Mouse (Mus musculus) spleen, adult 2 months (tissue): ENCODE data around the gene Tbc1d10a. TPM values are rescaled to one million over a fixed set of nuclear protein-coding genes. Genes with fewer than 3 reads are reported as not detected.

Experiments used
- DNase-seq, 2 experiments: peaks; one replicate each; pipeline versions ENCODE4 v3.0.0 to v3.0.0-alpha.2; 2012 to 2021; ENCODE audit warnings: low spot score in 2 of 2, low read depth in 1 of 2
- H3K27ac ChIP-seq: fragments of 200-500 bp; 2 replicates; pipeline ENCODE4 v1.5.1; 2012; ENCODE audit warnings: low read length, inconsistent platforms; ENCODE audit not compliant: insufficient read depth
- H3K27me3 ChIP-seq: fragments of 200-500 bp; 2 replicates; pipeline ENCODE4 v1.6.1; 2012; ENCODE audit warnings: mild to moderate bottlenecking, moderate library complexity, low read length, inconsistent platforms; ENCODE audit not compliant: control insufficient read depth, insufficient read depth
- H3K36me3 ChIP-seq: fragments of 200-500 bp; 2 replicates; pipeline ENCODE4 v1.6.1; 2012; ENCODE audit warnings: mild to moderate bottlenecking, low read length, inconsistent platforms; ENCODE audit not compliant: control insufficient read depth, insufficient read depth
- H3K4me1 ChIP-seq: fragments of 200-500 bp; 2 replicates; pipeline ENCODE4 v1.6.1; 2011; ENCODE audit warnings: inconsistent platforms; ENCODE audit not compliant: control insufficient read depth, insufficient read depth, insufficient read length
- H3K4me3 ChIP-seq: fragments of 200-500 bp; 2 replicates; pipeline ENCODE4 v1.5.1; 2011; ENCODE audit warnings: mild to moderate bottlenecking, inconsistent platforms; ENCODE audit not compliant: insufficient read depth, insufficient read length; ENCODE audit errors: extremely low read depth
- CTCF ChIP-seq: fragments of 200-500 bp; IDR thresholded peaks from 2 replicates; pipeline ENCODE4 v1.5.1; 2011; ENCODE audit warnings: mild to moderate bottlenecking, inconsistent platforms; ENCODE audit not compliant: insufficient read depth, insufficient read length, insufficient replicate concordance; ENCODE audit errors: extremely low read depth
- POLR2A ChIP-seq: fragments of 200-500 bp; IDR thresholded peaks from 2 replicates; pipeline ENCODE4 v1.6.1; 2011; ENCODE audit warnings: low read depth, low read length, inconsistent platforms
- WGBS: fragments of 180-500 bp; shearing (Covaris S2); methylation state at CpG from one replicate; pipeline ENCODE4 v1.1.7; 2018; 5-methylcytosine and 5-hydroxymethylcytosine counted together
- polyA plus RNA-seq: library from polyadenylated mRNA; depleted of rRNA; stranded (reverse); fragments of >200 nt; gene quantifications from 2 replicates; pipeline ENCODE4 v1.2.3, GENCODE M21; 2012

Gene Tbc1d10a
- polyA plus RNA-seq, 1 experiment, result 46.7 TPM

- Histone ChIP-seq H3K4me1 (peaks cover 15% of the 10 kb centered on the region; the same call in 1 of the 2 replicates), H3K27ac (peak overlapping the region; percentile 75), H3K36me3 (peaks cover 9% of the 10 kb centered on the region), H3K4me3 (peak overlapping the region; percentile 67), H3K27me3 (no peaks in the 10 kb centered on the region)
- 12% methylated on average over 18 of the region's 18 CpGs for WGBS
- TF ChIP-seq POLR2A, result peak; percentile 25; the same call in 1 of the 2 replicates
- TF ChIP-seq CTCF, result peak; percentile 16; the same call in 1 of the 2 replicates
- DNase-seq, result peak in 1 of 2 experiments; percentile 78
Measured at GRCm38 (mm10) chr11:4237389-4237912, 50.9 kb downstream of the Tbc1d10a start.

- Histone ChIP-seq H3K4me1 (peaks cover 15% of the 10 kb centered on the region; the same call in 1 of the 2 replicates), H3K36me3 (peaks cover 9% of the 10 kb centered on the region), H3K4me3 (no peak overlapping the region), H3K27me3 (no peaks in the 10 kb centered on the region), H3K27ac (peak overlapping the region; percentile 75)
- no peak for TF ChIP-seq CTCF
- no peak for TF ChIP-seq POLR2A
- 75% methylated on average over 6 of the region's 6 CpGs for WGBS
- DNase-seq, result no peak
Measured at GRCm38 (mm10) chr11:4238167-4238566, 51.6 kb downstream of the Tbc1d10a start.

GRCm38 (mm10) chr11:4239691-4240090, 53.1 kb downstream of the Tbc1d10a start:
- Histone ChIP-seq H3K27ac (no peak overlapping the region), H3K4me3 (no peak overlapping the region), H3K27me3 (no peaks in the 10 kb centered on the region), H3K36me3 (peaks cover 9% of the 10 kb centered on the region), H3K4me1 (peaks cover 15% of the 10 kb centered on the region; the same call in 1 of the 2 replicates)
- DNase-seq, result no peak
- TF ChIP-seq POLR2A (no peak), CTCF (no peak)
- 97% methylated on average over 23 of the region's 23 CpGs for WGBS

- peaks cover 9% of the 10 kb centered on the region for H3K36me3 ChIP-seq
- H3K4me1 ChIP-seq, result peaks cover 15% of the 10 kb centered on the region; the same call in 1 of the 2 replicates
- WGBS, result 58% methylated on average over 7 of the region's 7 CpGs
- no peak for TF ChIP-seq POLR2A
- no peak for TF ChIP-seq CTCF
- no peaks in the 10 kb centered on the region for H3K27me3 ChIP-seq
- DNase-seq, result no peak
- H3K27ac ChIP-seq, result no peak overlapping the region
- no peak overlapping the region for H3K4me3 ChIP-seq
Measured at GRCm38 (mm10) chr11:4240151-4240550, 53.6 kb downstream of the Tbc1d10a start.

GRCm38 (mm10) chr11:4241180-4241579, 54.6 kb downstream of the Tbc1d10a start:
- Histone ChIP-seq H3K4me1 (peaks cover 8% of the 10 kb centered on the region; the same call in 1 of the 2 replicates), H3K4me3 (no peak overlapping the region), H3K27me3 (no peaks in the 10 kb centered on the region), H3K36me3 (peaks cover 9% of the 10 kb centered on the region), H3K27ac (no peak overlapping the region)
- no peak for DNase-seq
- TF ChIP-seq CTCF, result no peak
- no peak for TF ChIP-seq POLR2A
- 88% methylated on average over 4 of the region's 4 CpGs for WGBS

- peaks cover 8% of the 10 kb centered on the region; the same call in 1 of the 2 replicates for H3K4me1 ChIP-seq
- whole genome bisulfite sequencing, result 93% methylated on average over 6 of the region's 6 CpGs
- no peaks in the 10 kb centered on the region for H3K27me3 ChIP-seq
- TF ChIP-seq POLR2A, result no peak
- no peak for DNase-seq
- H3K4me3 ChIP-seq, result no peak overlapping the region
- no peak overlapping the region for H3K27ac ChIP-seq
- H3K36me3 ChIP-seq, result no peaks in the 10 kb centered on the region
Measured at GRCm38 (mm10) chr11:4246126-4246525, 59.5 kb downstream of the Tbc1d10a start.

GRCm38 (mm10) chr11:4246623-4247022, 60.0 kb downstream of the Tbc1d10a start:
- TF ChIP-seq CTCF, result no peak
- TF ChIP-seq POLR2A, result no peak
- no peak for DNase-seq
- Histone ChIP-seq H3K27me3 (no peaks in the 10 kb centered on the region), H3K4me3 (no peak overlapping the region), H3K27ac (no peak overlapping the region), H3K4me1 (peaks cover 13% of the 10 kb centered on the region; the same call in 1 of the 2 replicates), H3K36me3 (no peaks in the 10 kb centered on the region)
- 27% methylated on average over 4 of the region's 4 CpGs for WGBS
